Mouse (Mus musculus) brain, embryonic 14.5 days (tissue): Measurements from ENCODE around the gene Tmem30b. TPM values are rescaled to one million over a fixed set of nuclear protein-coding genes. Genes with fewer than 3 reads are reported as not detected.
A peak's percentile ranks its signal among the peaks of the same experiment; 100 is the strongest.

ENCODE experiments used
- DNase-seq: peaks from one replicate; pipeline ENCODE4 v3.0.0-alpha.2; 2011; ENCODE audit warnings: low read depth
- CTCF ChIP-seq: fragments of 200-500 bp; IDR thresholded peaks from 2 replicates; pipeline ENCODE4 v1.5.1; 2012; ENCODE audit warnings: inconsistent platforms, mild to moderate bottlenecking, moderate library complexity, borderline replicate concordance; ENCODE audit not compliant: insufficient read depth, insufficient read length; ENCODE audit errors: extremely low read depth
- POLR2A ChIP-seq: fragments of 200-500 bp; IDR thresholded peaks from 2 replicates; pipeline ENCODE4 v1.6.1; 2012; ENCODE audit warnings: mild to moderate bottlenecking, inconsistent platforms, borderline replicate concordance; ENCODE audit not compliant: poor library complexity, insufficient read depth, insufficient read length, severe bottlenecking; ENCODE audit errors: extremely low read depth
- polyA plus RNA-seq: library from polyadenylated mRNA; depleted of rRNA; stranded (reverse); fragments of >200 nt; gene quantifications from 2 replicates; pipeline ENCODE4 v1.2.3, GENCODE M21; 2012; rRNA removed

Tmem30b gene
- polyA plus RNA-seq, 1 experiment = 0.37 TPM

DNA sequence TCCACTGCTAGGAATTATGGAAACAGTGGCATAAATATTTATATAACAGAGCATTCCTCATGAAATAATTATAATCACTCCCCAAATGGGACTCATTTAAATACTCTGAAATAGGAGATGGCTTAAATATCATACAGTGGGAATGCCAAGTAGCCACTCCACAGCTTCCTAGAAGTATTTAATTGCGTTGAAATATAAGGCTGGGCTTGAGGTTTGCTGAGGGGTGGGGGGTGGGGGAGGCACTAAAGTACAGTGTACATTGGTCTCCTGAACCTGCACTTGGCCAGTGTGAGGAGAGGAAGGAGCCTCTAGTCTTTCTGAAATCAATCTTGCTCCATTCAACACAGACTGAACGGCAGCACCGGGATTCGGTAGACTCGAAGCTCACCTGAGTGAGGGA, 39.5 kb downstream of the Tmem30b start:
- no peak for TF ChIP-seq POLR2A
- no peak for TF ChIP-seq CTCF
- no peak for DNase-seq

DNA sequence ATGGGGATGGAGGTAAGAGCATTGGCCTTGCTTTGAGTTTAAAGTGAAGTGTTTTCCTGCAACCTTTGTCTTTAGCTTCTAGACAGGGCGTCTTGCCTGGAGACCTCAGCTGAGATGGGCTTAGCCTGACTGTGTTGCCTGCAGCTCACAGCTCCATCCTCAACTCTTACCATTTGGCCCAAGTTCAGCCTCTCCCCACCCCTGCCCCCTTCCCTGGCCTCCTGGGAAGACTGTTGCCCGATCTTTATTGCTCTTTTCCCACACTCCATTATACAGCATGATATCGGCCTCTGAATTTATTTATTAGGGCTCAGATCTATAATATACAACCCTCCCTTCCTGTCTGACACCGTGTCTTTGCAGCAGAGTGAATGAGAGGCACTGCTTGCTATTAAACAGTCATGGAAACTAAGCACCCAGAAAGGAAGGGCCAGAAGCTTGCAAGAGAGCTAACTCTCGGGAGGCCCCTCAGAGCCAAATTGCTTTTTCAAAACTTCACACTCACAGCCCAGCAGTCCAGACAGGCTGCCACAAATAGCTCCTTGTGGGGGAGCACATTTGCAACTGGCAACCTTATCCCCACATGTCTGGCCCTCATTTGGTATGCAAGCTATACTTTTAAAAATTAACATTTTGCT, 45.4 kb downstream of the Tmem30b start:
- TF ChIP-seq POLR2A (no peak), CTCF (no peak)
- DNase-seq = peak; percentile 61

DNA sequence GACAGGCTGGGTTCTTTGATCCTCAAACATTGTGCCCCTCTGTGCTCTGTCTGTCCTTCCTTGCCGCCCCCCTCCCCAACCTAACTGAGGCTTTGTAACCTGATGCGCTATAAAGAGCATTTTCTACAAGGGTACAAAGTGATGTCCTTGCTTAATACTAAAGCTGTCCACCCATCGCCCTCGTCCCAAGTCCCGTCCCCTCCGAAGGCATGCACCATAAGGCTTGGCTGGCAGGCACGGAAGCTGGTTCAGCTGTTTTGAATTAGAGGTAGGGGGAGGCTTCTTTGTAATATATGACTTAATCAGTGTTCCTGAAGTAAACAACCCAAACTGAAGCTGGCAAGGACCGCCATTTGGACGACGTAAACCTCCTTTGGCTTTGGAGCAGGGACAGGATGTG, 51.0 kb downstream of the Tmem30b start:
- DNase-seq = no peak
- no peak for TF ChIP-seq CTCF
- TF ChIP-seq POLR2A = no peak

DNA sequence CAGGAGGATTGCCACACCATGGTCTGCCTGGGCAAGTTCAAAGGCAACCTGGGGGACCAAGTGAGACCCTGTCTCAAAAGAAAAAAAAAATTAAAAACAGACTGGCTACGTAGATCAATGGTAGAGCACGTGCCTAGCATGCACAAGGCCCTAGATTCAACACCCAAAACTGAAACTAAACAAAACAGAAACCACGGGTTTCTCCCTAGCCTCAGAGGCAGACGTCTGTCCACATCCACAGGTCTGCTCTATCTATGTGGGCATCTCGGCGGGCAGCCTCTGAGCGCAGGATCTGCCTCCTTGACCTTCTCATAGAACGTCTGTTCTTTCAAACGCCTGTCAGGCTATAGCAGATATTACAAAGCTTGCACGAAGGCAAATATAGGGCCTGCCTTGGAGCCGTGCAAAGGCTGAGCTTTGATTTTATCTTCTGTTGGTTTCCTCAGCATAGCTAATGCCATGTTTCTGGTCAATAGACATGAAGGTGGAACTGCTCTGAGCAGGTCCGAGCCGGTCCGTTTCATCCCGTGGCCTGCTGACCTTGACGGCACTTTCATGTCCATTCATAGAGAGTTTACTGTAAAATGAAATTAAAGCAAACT, 52.2 kb downstream of the Tmem30b start:
- no peak for TF ChIP-seq CTCF
- no peak for TF ChIP-seq POLR2A

More for the DNA sequence above, 52.2 kb downstream of the Tmem30b start:
- DNase-seq = no peak

Other genes starting within 250 kb of the Tmem30b start
- 4.7 and 7.7 TPM in 2 replicates for gene Prkch, start 38.4 kb upstream of the Tmem30b start, polyA plus RNA-seq